Mouse (Mus musculus): ENCODE measurements around the gene Ap1ar. TPM values are rescaled to one million over a fixed set of nuclear protein-coding genes. Genes with fewer than 3 reads are reported as not detected.

The Ap1ar gene
- polyA plus RNA-seq, 1 experiment, result 50.8 TPM

DNA sequence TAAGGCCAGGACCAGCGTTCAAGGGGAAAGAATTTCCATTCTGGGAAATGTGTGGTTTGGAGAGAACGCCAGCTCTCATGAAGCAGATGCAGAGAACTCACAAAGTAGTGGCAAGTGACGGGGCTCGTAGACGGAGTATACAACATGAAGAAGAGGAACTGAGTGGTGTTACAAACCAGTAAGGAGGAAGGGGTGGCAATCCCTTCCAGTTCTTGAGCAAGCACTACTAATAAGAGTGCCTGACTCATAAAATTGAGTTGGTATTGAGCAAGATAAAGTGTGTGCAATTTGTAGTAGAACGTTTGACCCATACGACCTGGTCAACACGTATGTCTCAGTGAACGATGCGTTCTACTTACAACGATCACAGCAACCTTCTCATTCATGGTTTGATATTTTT lies 68.2 kb downstream of the Ap1ar start:
- 29% methylated on average over 11 of the region's 11 CpGs for WGBS
- TF ChIP-seq POLR2A (IDR thresholded peaks at IDR 0.05; ENCODE audit: borderline replicate concordance, control insufficient read depth, low read depth, low read length) (no peak), CTCF (IDR thresholded peaks at IDR 0.05; ENCODE audit: control insufficient read depth, insufficient read depth, low read length) (no peak)
- Histone ChIP-seq H3K27ac (ENCODE audit: control insufficient read depth, insufficient read depth, low read depth, low read length, poor library complexity) (peak overlapping the region; percentile 94), H3K4me1 (ENCODE audit: control insufficient read depth, insufficient read depth, low read length) (peaks cover 2% of the 10 kb centered on the region; the same call in 1 of the 2 replicates), H3K4me3 (replicated peaks; ENCODE audit: control insufficient read depth, low read depth, low read length) (peak overlapping the region; percentile 54)

DNA sequence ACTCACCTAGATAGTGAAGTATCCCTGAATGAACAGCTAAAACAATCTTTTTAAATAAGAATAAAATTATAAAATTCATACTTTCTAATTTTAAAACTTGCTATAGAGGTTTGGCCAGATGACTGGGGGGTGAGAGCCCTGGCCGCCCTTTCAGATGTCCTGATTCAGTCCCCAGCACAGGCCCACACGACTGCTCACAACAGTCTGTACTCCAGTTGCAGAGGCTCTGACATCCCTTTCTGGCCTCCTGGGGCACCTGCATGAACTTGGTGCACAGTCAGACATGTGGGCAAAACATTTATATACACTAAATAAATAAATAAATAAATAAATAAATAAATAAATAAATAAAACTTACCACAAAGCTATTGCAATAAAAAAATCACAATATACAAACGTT lies 71.4 kb downstream of the Ap1ar start:
- TF ChIP-seq POLR2A (IDR thresholded peaks at IDR 0.05; ENCODE audit: borderline replicate concordance, control insufficient read depth, low read depth, low read length) (no peak), CTCF (IDR thresholded peaks at IDR 0.05; ENCODE audit: control insufficient read depth, insufficient read depth, low read length) (no peak)
- no peak overlapping the region for H3K27ac ChIP-seq (ENCODE audit: control insufficient read depth, insufficient read depth, low read depth, low read length, poor library complexity)
- 69% methylated on average over 3 of the region's 3 CpGs for WGBS
- no peak overlapping the region for H3K4me3 ChIP-seq (replicated peaks; ENCODE audit: control insufficient read depth, low read depth, low read length)
- H3K4me1 ChIP-seq (ENCODE audit: control insufficient read depth, insufficient read depth, low read length), result peaks cover 2% of the 10 kb centered on the region; the same call in 1 of the 2 replicates

- TF ChIP-seq CTCF (IDR thresholded peaks at IDR 0.05; ENCODE audit: control insufficient read depth, insufficient read depth, low read length), result peak; percentile 26; the same call in 1 of the 2 replicates
- no peak for TF ChIP-seq POLR2A (IDR thresholded peaks at IDR 0.05; ENCODE audit: borderline replicate concordance, control insufficient read depth, low read depth, low read length)
- H3K4me1 ChIP-seq (ENCODE audit: control insufficient read depth, insufficient read depth, low read length), result peaks cover 2% of the 10 kb centered on the region; the same call in 1 of the 2 replicates
- no peak overlapping the region for H3K4me3 ChIP-seq (replicated peaks; ENCODE audit: control insufficient read depth, low read depth, low read length)
- no peak overlapping the region for H3K27ac ChIP-seq (ENCODE audit: control insufficient read depth, insufficient read depth, low read depth, low read length, poor library complexity)
- 79% methylated on average over 5 of the region's 5 CpGs for WGBS
Observed at GRCm38 (mm10) chr3:127764541-127764940, 72.8 kb downstream of the Ap1ar start.

DNA sequence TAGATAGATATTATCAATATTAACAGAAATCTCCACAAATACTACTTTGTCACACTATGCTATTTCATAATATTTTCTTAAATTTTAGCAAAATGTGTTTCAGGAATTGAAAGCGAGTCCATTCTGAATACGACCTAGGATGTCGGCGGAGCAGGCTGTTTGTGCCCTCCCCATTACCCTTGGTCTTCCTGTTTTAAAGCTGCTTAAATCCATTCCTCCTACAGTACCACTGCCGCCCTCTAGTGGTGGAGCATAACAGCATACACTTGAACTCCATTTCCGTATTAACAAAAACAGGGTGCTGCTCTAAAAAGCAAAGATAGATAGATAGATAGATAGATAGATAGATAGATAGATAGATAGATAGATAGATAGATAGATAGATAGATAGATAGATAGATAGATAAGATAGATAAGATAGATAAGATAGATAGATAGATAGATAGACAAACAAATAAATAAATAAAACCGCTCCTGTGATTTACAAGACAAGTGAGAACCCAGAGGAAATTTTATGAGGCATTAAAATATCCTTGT lies 74.2 kb downstream of the Ap1ar start:
- TF ChIP-seq CTCF (IDR thresholded peaks at IDR 0.05; ENCODE audit: control insufficient read depth, insufficient read depth, low read length), result peak; percentile 69
- TF ChIP-seq POLR2A (IDR thresholded peaks at IDR 0.05; ENCODE audit: borderline replicate concordance, control insufficient read depth, low read depth, low read length), result no peak
- Histone ChIP-seq H3K4me1 (ENCODE audit: control insufficient read depth, insufficient read depth, low read length) (no peaks in the 10 kb centered on the region; the same call in 1 of the 2 replicates), H3K27ac (ENCODE audit: control insufficient read depth, insufficient read depth, low read depth, low read length, poor library complexity) (no peak overlapping the region), H3K4me3 (replicated peaks; ENCODE audit: control insufficient read depth, low read depth, low read length) (peak overlapping the region; percentile 35)
- WGBS, result 13% methylated on average over 7 of the region's 7 CpGs

GRCm38 (mm10) chr3:127762403-127762802 lies 74.9 kb downstream of the Ap1ar start:
- TF ChIP-seq POLR2A (IDR thresholded peaks at IDR 0.05; ENCODE audit: borderline replicate concordance, control insufficient read depth, low read depth, low read length) (no peak), CTCF (IDR thresholded peaks at IDR 0.05; ENCODE audit: control insufficient read depth, insufficient read depth, low read length) (no peak)
- Histone ChIP-seq H3K27ac (ENCODE audit: control insufficient read depth, insufficient read depth, low read depth, low read length, poor library complexity) (no peak overlapping the region), H3K4me1 (ENCODE audit: control insufficient read depth, insufficient read depth, low read length) (peaks cover under 1% of the 10 kb centered on the region; the same call in 1 of the 2 replicates), H3K4me3 (replicated peaks; ENCODE audit: control insufficient read depth, low read depth, low read length) (no peak overlapping the region)
- WGBS, result 62% methylated on average over 8 of the region's 8 CpGs

- TF ChIP-seq POLR2A (IDR thresholded peaks at IDR 0.05; ENCODE audit: borderline replicate concordance, control insufficient read depth, low read depth, low read length) (no peak), CTCF (IDR thresholded peaks at IDR 0.05; ENCODE audit: control insufficient read depth, insufficient read depth, low read length) (peak; percentile 24; the same call in 1 of the 2 replicates)
- no peak overlapping the region for H3K27ac ChIP-seq (ENCODE audit: control insufficient read depth, insufficient read depth, low read depth, low read length, poor library complexity)
- H3K4me1 ChIP-seq (ENCODE audit: control insufficient read depth, insufficient read depth, low read length), result peaks cover 1% of the 10 kb centered on the region; the same call in 1 of the 2 replicates
- 12% methylated on average over 8 of the region's 8 CpGs for WGBS
- H3K4me3 ChIP-seq (replicated peaks; ENCODE audit: control insufficient read depth, low read depth, low read length), result no peak overlapping the region
Observed at GRCm38 (mm10) chr3:127759212-127759611, 78.1 kb downstream of the Ap1ar start.

GRCm38 (mm10) chr3:127758806-127759205 lies 78.5 kb downstream of the Ap1ar start:
- TF ChIP-seq POLR2A (IDR thresholded peaks at IDR 0.05; ENCODE audit: borderline replicate concordance, control insufficient read depth, low read depth, low read length), result no peak
- TF ChIP-seq CTCF (IDR thresholded peaks at IDR 0.05; ENCODE audit: control insufficient read depth, insufficient read depth, low read length), result no peak
- 94% methylated on average over 4 of the region's 4 CpGs for WGBS
- Histone ChIP-seq H3K4me3 (replicated peaks; ENCODE audit: control insufficient read depth, low read depth, low read length) (no peak overlapping the region), H3K27ac (ENCODE audit: control insufficient read depth, insufficient read depth, low read depth, low read length, poor library complexity) (no peak overlapping the region), H3K4me1 (ENCODE audit: control insufficient read depth, insufficient read depth, low read length) (peaks cover 1% of the 10 kb centered on the region; the same call in 1 of the 2 replicates)

DNA sequence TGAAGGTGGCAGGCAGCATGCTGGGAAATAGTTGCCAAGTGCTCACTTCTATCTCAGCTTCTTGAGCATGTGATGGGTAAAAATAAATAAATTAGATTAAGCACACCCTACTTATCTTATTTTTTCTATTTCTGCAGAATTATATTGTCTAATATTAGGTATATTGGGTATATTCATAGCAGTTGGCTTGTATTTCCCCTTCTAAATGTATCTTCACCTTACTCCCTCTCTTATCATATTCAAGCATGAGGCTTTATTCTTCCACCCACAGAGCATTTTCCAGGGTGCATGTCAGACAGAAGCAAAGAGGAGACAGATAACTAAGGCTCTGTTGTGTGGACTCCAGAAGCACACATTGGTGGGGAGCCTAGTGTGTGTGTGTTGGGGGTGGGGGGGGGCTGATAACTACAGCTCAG lies 79.4 kb downstream of the Ap1ar start:
- no peak overlapping the region for H3K4me3 ChIP-seq (replicated peaks; ENCODE audit: control insufficient read depth, low read depth, low read length)
- H3K4me1 ChIP-seq (ENCODE audit: control insufficient read depth, insufficient read depth, low read length), result peaks cover 1% of the 10 kb centered on the region; the same call in 1 of the 2 replicates
- H3K27ac ChIP-seq (ENCODE audit: control insufficient read depth, insufficient read depth, low read depth, low read length, poor library complexity), result no peak overlapping the region

More for the DNA sequence above, 79.4 kb downstream of the Ap1ar start:
- TF ChIP-seq POLR2A (IDR thresholded peaks at IDR 0.05; ENCODE audit: borderline replicate concordance, control insufficient read depth, low read depth, low read length), result no peak

Other genes with a start within 250 kb of the Ap1ar start
- not detected in 2 replicates for gene Neurog2, start 204.4 kb downstream of the Ap1ar start, polyA plus RNA-seq (2011; ENCODE audit: insufficient read depth, insufficient read length, low replicate concordance, missing spikeins)
- 1.8 and 5.5 TPM in 2 replicates for gene Alpk1, start 57.0 kb downstream of the Ap1ar start, polyA plus RNA-seq (2011; ENCODE audit: insufficient read depth, insufficient read length, low replicate concordance, missing spikeins)
- gene Tifa, start 47.7 kb downstream of the Ap1ar start, polyA plus RNA-seq (2011; ENCODE audit: insufficient read depth, insufficient read length, low replicate concordance, missing spikeins), result 32.1 and 38.2 TPM in 2 replicates
- gene Fam241a, start 58.8 kb upstream of the Ap1ar start, polyA plus RNA-seq (2011; ENCODE audit: insufficient read depth, insufficient read length, low replicate concordance, missing spikeins), result 20.6 and 39.3 TPM in 2 replicates

Measured in bone marrow, adult 2 months (tissue).